Mouse (Mus musculus): ENCODE measurements around the gene Prss45.
"Not testable (repeated sequence)": the region's sequence is repeated elsewhere in the genome, so short reads cannot be mapped to it uniquely, and the experiment has no call there.

Gene Prss45

GRCm38 (mm10) chr9:110834411-110834810 lies at the start of gene Prss45:
Gene Prss45, plus strand, starts transcription at chr9:110834588.
- no peak for DNase-seq

- no peak for DNase-seq
These were observed 46.2 kb upstream of the Prss45 start for GRCm38 (mm10) chr9:110788169-110788568.

GRCm38 (mm10) chr9:110790462-110790861 lies 43.9 kb upstream of the Prss45 start:
- DNase-seq = no peak

GRCm38 (mm10) chr9:110797013-110797412 lies 37.4 kb upstream of the Prss45 start:
- no peak for DNase-seq

- DNase-seq = no peak
These were observed 36.5 kb upstream of the Prss45 start, which contains the start of gene Prss42 for GRCm38 (mm10) chr9:110797866-110798265. Gene Prss42, plus strand, starts transcription at chr9:110798166.

- DNase-seq = no peak
These were observed 33.4 kb upstream of the Prss45 start for GRCm38 (mm10) chr9:110800834-110801479.

GRCm38 (mm10) chr9:110803294-110803693 lies 31.1 kb upstream of the Prss45 start:
- no peak for DNase-seq

- DNase-seq = no peak
These were observed 24.3 kb upstream of the Prss45 start for GRCm38 (mm10) chr9:110810051-110810450.

- no peak for DNase-seq
These were observed 20.6 kb upstream of the Prss45 start, which contains the start of gene Prss44 for GRCm38 (mm10) chr9:110813789-110814188. Gene Prss44, plus strand, starts transcription at chr9:110813994.

GRCm38 (mm10) chr9:110820546-110820945 lies 13.8 kb upstream of the Prss45 start:
- DNase-seq = not testable (repeated sequence)

GRCm38 (mm10) chr9:110821436-110821835 lies 13.0 kb upstream of the Prss45 start:
- peak; percentile 29 for DNase-seq

- DNase-seq = no peak
These were observed 9.0 kb upstream of the Prss45 start for GRCm38 (mm10) chr9:110825426-110825825.

- no peak for DNase-seq
These were observed 8.6 kb upstream of the Prss45 start for GRCm38 (mm10) chr9:110825832-110826231.

- DNase-seq = no peak
These were observed 8.0 kb upstream of the Prss45 start, which contains the start of gene Prss43 for GRCm38 (mm10) chr9:110826390-110826789. Gene Prss43, plus strand, starts transcription at chr9:110826690.

GRCm38 (mm10) chr9:110833021-110833420 lies 1.4 kb upstream of the Prss45 start:
- no peak for DNase-seq

GRCm38 (mm10) chr9:110834961-110835360 lies 573 bp downstream of the Prss45 start:
- DNase-seq = no peak

GRCm38 (mm10) chr9:110836112-110836511 lies 1.7 kb downstream of the Prss45 start:
- DNase-seq = no peak

- no peak for DNase-seq
These were observed 6.5 kb downstream of the Prss45 start for GRCm38 (mm10) chr9:110840905-110841304.

- DNase-seq = peak; percentile 27
These were observed 7.0 kb downstream of the Prss45 start for GRCm38 (mm10) chr9:110841438-110841837.

- no peak for DNase-seq
These were observed 9.8 kb downstream of the Prss45 start, which contains the start of gene Prss46 for GRCm38 (mm10) chr9:110844206-110844605. Gene Prss46, plus strand, starts transcription at chr9:110844506.

- no peak for DNase-seq
These were observed 14.8 kb downstream of the Prss45 start for GRCm38 (mm10) chr9:110849162-110849561.

GRCm38 (mm10) chr9:110855903-110856302 lies 21.5 kb downstream of the Prss45 start:
- DNase-seq = no peak

- no peak for DNase-seq
These were observed 22.5 kb downstream of the Prss45 start for GRCm38 (mm10) chr9:110856920-110857319.

- no peak for DNase-seq
These were observed 23.5 kb downstream of the Prss45 start, which contains the start of gene Prss50 for GRCm38 (mm10) chr9:110857781-110858472. Gene Prss50, plus strand, starts transcription at chr9:110857967.
